Mouse (Mus musculus): ENCODE results near the gene Arhgap31. TPM values are rescaled to one million over a fixed set of nuclear protein-coding genes. Genes with fewer than 3 reads are reported as not detected.

Gene Arhgap31
- polyA plus RNA-seq, 1 experiment, result 10.3 TPM

DNA sequence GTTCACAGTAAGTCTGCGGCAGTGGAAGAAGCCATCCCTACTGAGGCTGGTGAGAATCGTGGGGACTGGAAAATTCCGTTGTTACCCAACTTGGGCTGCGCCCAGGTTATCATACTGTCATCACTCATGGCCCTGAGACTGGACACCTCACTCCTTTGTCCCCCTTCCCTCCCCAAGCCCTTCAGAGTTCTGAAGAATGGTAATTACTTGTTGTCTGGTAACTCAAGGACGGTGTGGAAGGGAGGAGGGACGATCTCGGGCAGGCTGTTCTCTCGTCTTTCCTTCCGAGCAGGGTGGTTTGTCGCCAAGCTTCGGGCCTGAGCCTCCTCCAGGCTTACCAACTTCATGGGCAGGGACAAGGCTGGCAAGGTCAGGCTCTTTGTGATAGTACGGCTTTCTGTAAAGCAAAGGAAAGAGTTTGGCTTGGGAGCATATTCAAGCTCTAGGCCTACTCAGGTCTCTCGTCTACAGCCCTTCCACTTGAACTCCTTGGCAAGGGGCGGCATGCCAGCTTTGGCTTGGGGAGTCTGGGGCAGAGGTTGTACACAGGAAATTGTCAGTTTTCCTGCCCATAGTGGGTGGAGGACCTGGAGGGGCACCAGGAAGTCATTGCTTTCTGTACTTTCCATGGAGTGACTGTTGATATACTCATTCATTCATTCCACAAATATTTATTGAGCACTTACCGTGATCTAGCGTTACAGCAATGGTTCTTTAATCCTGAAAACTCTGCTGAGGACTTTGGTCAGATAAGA, 92.2 kb downstream of the Arhgap31 start:
- TF ChIP-seq POLR2A (IDR thresholded peaks at IDR 0.05; ENCODE audit: extremely low read depth, insufficient read depth, low read length), result no peak
- TF ChIP-seq CTCF (IDR thresholded peaks at IDR 0.05; ENCODE audit: extremely low read depth, insufficient read depth, low read length), result no peak
- H3K4me1 ChIP-seq (ENCODE audit: control insufficient read depth, insufficient read depth, low read length), result no peaks in the 10 kb centered on the region
- no peak overlapping the region for H3K4me3 ChIP-seq (ENCODE audit: insufficient read depth, low read length)
- no peak overlapping the region for H3K27ac ChIP-seq (ENCODE audit: insufficient read depth, low read length)

DNA sequence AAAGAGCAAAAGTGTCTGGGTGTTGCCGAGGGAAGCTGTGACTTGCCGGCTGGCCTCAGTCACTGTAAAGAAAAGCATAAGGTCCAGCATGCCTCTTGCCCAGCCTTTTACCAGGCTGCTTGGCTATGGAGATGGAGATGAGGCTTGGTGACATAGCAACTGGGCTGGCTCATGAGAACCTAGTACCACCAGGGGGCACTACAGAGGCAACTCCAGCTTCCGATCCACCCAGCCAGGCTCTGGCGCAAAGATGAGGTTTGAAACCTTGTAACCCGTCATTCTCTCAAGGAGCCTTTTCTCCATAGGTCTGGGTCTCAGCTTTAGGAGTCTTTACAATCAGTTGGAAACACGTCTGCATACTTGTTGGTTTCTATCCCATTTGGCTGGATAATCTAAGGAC, 94.0 kb downstream of the Arhgap31 start:
- TF ChIP-seq CTCF (IDR thresholded peaks at IDR 0.05; ENCODE audit: extremely low read depth, insufficient read depth, low read length), result peak; percentile 74
- no peak for TF ChIP-seq POLR2A (IDR thresholded peaks at IDR 0.05; ENCODE audit: extremely low read depth, insufficient read depth, low read length)
- H3K27ac ChIP-seq (ENCODE audit: insufficient read depth, low read length), result no peak overlapping the region
- H3K4me3 ChIP-seq (ENCODE audit: insufficient read depth, low read length), result no peak overlapping the region
- no peaks in the 10 kb centered on the region for H3K4me1 ChIP-seq (ENCODE audit: control insufficient read depth, insufficient read depth, low read length)

DNA sequence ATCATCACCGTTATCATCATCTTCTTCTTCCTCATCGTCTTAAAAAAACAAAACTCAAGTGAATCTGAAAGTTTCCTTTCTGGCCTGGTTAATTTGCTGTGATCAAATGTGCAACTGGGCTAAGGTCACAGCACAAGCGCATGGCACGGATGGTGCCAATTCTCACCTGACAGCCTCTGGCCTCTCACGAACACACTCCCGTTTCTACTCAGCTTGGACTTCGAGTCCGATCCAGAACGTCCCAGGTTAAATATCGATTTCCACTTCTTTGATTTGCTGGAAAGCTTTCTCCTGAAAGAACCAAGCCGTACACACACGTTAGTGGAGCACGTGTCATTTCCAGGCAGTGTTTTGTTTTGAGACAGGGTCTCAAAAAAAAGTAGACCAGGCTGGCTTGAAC, 95.1 kb downstream of the Arhgap31 start:
- Histone ChIP-seq H3K4me3 (ENCODE audit: insufficient read depth, low read length) (no peak overlapping the region), H3K27ac (ENCODE audit: insufficient read depth, low read length) (no peak overlapping the region), H3K4me1 (ENCODE audit: control insufficient read depth, insufficient read depth, low read length) (no peaks in the 10 kb centered on the region)
- no peak for TF ChIP-seq POLR2A (IDR thresholded peaks at IDR 0.05; ENCODE audit: extremely low read depth, insufficient read depth, low read length)
- TF ChIP-seq CTCF (IDR thresholded peaks at IDR 0.05; ENCODE audit: extremely low read depth, insufficient read depth, low read length), result no peak

DNA sequence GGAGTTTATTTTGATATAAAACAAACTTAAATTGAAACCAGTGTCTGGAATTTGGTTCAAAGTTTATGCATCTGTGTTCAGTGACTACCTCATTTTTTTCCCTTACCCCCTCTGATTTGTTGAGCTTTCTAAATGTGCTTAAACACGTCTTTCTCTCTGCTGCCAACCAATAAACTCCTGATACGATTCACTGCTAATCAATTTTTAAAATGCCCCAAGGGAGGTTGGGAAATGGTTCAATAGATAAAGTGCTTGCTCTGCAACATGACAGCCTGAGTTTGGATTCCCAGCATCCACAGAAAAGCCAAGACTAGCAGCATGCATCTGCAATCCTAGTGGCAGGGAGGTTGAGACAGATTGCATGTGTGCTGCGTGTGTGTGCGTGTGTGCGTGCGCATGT, 99.4 kb downstream of the Arhgap31 start:
- H3K4me1 ChIP-seq (ENCODE audit: control insufficient read depth, insufficient read depth, low read length), result no peaks in the 10 kb centered on the region
- no peak overlapping the region for H3K27ac ChIP-seq (ENCODE audit: insufficient read depth, low read length)
- no peak for TF ChIP-seq CTCF (IDR thresholded peaks at IDR 0.05; ENCODE audit: extremely low read depth, insufficient read depth, low read length)
- TF ChIP-seq POLR2A (IDR thresholded peaks at IDR 0.05; ENCODE audit: extremely low read depth, insufficient read depth, low read length), result no peak
- H3K4me3 ChIP-seq (ENCODE audit: insufficient read depth, low read length), result no peak overlapping the region

DNA sequence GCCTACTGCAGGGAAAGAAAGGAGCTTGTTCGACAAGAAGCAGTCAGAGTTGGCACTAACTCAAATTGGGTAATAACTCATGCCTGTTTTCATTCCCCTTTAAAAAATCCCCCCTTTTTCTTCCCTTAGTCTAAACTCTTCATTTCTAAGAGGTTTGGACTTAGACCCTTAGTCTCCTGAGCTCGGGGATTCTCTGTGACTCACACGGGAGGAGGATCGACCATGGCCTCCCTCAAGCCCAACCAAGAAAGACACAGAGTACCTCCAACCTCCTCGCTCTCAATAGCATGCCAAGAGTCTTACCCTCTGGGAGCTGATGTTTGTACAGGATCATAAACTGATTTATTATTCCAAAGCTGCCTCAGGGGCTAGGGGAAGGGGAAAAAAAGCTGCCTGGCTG, 100.4 kb downstream of the Arhgap31 start:
- H3K4me3 ChIP-seq (ENCODE audit: insufficient read depth, low read length), result no peak overlapping the region
- no peak overlapping the region for H3K27ac ChIP-seq (ENCODE audit: insufficient read depth, low read length)
- no peaks in the 10 kb centered on the region for H3K4me1 ChIP-seq (ENCODE audit: control insufficient read depth, insufficient read depth, low read length)
- TF ChIP-seq CTCF (IDR thresholded peaks at IDR 0.05; ENCODE audit: extremely low read depth, insufficient read depth, low read length) (no peak), POLR2A (IDR thresholded peaks at IDR 0.05; ENCODE audit: extremely low read depth, insufficient read depth, low read length) (no peak)

DNA sequence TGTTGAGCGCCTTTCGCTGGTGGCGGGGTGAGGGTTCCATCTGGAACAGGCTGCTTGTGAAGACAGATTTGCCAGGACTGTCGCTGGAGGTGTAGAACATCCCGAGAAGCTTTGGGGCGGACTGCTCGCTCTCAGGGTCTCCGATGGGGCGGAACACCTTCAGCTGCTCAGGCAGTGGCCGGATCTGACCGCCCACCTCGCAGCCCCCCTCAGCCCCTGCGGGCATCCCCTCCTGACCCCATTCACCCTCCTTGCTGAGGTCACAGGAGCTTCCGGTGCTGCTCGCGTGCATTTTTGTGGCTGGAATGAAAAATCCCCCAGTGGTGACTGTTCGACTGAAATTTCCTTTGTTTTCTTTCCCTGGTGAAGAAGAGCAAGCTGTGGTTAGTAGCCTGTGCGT, 104.0 kb downstream of the Arhgap31 start:
- no peaks in the 10 kb centered on the region for H3K4me1 ChIP-seq (ENCODE audit: control insufficient read depth, insufficient read depth, low read length)
- TF ChIP-seq CTCF (IDR thresholded peaks at IDR 0.05; ENCODE audit: extremely low read depth, insufficient read depth, low read length) (no peak), POLR2A (IDR thresholded peaks at IDR 0.05; ENCODE audit: extremely low read depth, insufficient read depth, low read length) (no peak)
- no peak overlapping the region for H3K4me3 ChIP-seq (ENCODE audit: insufficient read depth, low read length)

DNA sequence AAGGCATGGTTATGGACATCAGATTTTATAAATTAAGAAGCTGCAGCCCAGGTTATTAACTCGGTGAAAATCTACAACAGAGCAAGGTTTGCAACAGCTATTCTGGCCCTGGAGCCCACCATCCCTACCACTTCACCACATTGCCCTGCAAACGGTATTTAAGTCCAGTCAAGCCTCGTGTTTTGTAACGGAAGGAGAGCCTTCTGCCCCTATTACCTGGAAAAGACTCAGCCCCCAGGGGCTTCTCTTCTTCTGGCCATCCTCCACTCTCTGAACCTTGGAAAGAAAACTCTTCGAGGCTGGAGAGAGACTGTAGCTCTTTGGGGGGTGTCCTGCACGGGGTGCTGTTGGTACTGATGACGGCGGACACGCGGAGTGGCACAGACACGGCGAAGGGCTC, 104.4 kb downstream of the Arhgap31 start:
- H3K4me3 ChIP-seq (ENCODE audit: insufficient read depth, low read length), result no peak overlapping the region
- H3K4me1 ChIP-seq (ENCODE audit: control insufficient read depth, insufficient read depth, low read length), result no peaks in the 10 kb centered on the region
- no peak overlapping the region for H3K27ac ChIP-seq (ENCODE audit: insufficient read depth, low read length)
- TF ChIP-seq POLR2A (IDR thresholded peaks at IDR 0.05; ENCODE audit: extremely low read depth, insufficient read depth, low read length) (no peak), CTCF (IDR thresholded peaks at IDR 0.05; ENCODE audit: extremely low read depth, insufficient read depth, low read length) (no peak)

More for the DNA sequence above, 104.0 kb downstream of the Arhgap31 start:
- H3K27ac ChIP-seq (ENCODE audit: insufficient read depth, low read length), result no peak overlapping the region

DNA sequence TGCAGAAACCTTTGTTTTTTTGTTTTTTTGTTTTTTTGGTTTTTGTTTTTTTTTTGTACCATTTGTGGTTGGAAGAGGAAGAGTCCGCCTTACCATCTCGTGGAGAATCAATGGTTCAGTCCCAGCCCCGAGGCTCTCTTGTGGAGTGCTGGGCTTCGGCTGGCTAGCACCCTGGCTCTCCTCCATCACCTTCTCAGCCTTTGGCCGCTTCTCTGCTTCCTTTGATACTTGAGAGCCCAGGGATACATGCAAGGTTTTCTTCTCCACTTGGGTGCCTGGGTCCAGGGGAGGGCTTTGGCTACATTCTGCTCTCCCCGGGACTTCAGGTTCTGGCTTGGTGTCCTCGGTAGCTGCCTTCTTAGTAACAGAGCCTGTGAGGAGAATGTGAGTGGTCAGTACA, 106.6 kb downstream of the Arhgap31 start:
- Histone ChIP-seq H3K4me3 (ENCODE audit: insufficient read depth, low read length) (no peak overlapping the region), H3K4me1 (ENCODE audit: control insufficient read depth, insufficient read depth, low read length) (no peaks in the 10 kb centered on the region), H3K27ac (ENCODE audit: insufficient read depth, low read length) (no peak overlapping the region)
- no peak for TF ChIP-seq CTCF (IDR thresholded peaks at IDR 0.05; ENCODE audit: extremely low read depth, insufficient read depth, low read length)
- TF ChIP-seq POLR2A (IDR thresholded peaks at IDR 0.05; ENCODE audit: extremely low read depth, insufficient read depth, low read length), result no peak

DNA sequence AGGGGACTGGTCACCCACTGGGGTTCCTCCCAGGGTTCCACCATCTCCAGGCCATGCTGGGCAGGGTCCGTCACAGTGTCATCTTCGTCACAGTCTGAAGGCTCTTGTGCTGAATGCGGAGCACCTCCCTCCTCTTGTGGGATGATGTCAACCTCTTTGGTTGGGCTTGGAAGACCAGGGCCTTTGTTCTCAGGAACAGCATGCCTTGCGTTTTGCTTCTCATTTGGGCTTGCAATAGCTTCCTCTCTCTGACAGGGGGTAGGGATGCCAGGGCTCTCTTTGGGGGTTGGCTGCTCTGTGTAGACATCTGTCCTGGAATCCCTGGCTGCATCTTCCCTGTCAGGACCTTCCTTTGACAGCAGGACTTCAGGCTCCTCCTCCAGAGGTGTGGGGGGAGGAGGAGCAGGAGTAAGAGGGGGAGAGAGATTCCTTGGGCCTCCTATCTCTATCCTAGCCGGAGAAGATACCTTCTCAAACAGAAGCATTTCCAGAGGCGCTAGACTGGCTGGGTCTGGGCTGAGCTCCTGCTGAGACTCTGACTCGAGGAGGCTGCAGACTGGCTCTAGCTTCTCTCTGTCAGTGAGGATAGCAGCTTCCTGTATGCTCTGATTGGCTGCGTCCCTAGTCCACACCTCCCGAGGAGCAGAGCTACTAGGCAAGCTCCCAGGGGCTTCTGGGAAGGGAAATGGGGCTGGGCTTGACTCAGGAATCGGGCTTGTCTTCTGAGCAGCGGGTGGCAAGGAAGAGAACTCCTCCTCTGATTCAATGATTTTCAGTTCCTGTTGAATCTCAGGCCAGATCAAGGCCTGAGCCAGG, 109.9 kb downstream of the Arhgap31 start:
- peak overlapping the region; percentile 59 for H3K27ac ChIP-seq (ENCODE audit: insufficient read depth, low read length)
- TF ChIP-seq CTCF (IDR thresholded peaks at IDR 0.05; ENCODE audit: extremely low read depth, insufficient read depth, low read length) (no peak), POLR2A (IDR thresholded peaks at IDR 0.05; ENCODE audit: extremely low read depth, insufficient read depth, low read length) (no peak; the same call in 1 of the 2 replicates)
- no peak overlapping the region for H3K4me3 ChIP-seq (ENCODE audit: insufficient read depth, low read length)
- H3K4me1 ChIP-seq (ENCODE audit: control insufficient read depth, insufficient read depth, low read length), result no peaks in the 10 kb centered on the region

Data from cortical plate, adult 2 months (tissue).